In the genomic region with DNA sequence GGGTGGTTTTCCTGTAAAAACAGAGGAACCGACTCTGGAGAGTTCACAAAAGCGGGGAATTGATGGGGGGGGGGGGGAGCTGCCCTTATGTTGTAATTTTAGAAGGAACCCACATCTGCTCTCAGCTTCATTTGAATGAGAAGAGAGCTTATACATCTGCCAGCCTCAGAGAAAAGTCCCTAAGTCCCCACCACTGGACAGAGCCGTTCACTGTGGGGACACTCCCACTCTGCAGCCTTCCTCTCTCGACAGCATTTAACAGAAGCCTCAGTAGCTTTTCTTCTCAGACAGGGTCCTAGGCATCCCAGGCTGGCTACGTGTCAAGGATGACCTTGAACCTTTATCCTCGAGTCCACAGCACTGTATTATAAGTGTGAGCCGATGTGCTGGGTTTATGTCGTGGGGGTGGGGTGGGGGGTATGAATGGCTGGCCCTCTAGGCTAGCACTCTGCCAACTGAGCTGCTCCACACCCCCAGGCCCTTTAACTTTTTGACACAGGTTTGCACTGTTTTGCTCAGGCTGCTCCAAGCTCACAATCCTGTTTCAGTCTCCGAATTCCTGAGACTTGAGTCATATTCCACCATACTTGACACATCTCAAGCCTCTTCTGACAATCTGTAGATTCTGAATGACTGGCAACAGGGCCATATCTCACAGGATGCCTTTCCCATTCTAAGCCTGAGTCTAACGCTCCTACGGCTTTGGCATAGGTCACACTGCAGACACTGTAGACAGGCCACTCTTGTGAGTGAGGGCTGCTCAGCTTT, we compare ENCODE assay signal across 12 mouse cellular contexts. TPM values are rescaled to one million over a fixed set of nuclear protein-coding genes. Genes with fewer than 3 reads are reported as not detected.
DNase-seq lines count a peak whose midpoint lies in the region; ATAC-seq lines count a peak whose summit lies in the region.
"Had no signal": no experiment of that assay in that cellular context is flagged by ENCODE, and none has a peak within 500 bp of the region (broad histone marks: within the 10 kb centered on the region; RNA-seq: fewer than 3 reads in every experiment).

No protein-coding gene starts in this region.

- H3K9ac ChIP-seq in hindbrain, embryonic 12.5 days, result no peak overlapping the region
- H3K9ac ChIP-seq in neural tube, embryonic 12.5 days, result 0 out of 2 replicates have a peak overlapping the region, but pooled peaks have one; percentile 17
- no peak overlapping the region for H3K9ac ChIP-seq in neural tube, embryonic 15.5 days (replicated peaks)
- H3K9ac ChIP-seq in limb, embryonic 13.5 days, result no peak overlapping the region
- no peak overlapping the region for H3K9ac ChIP-seq in midbrain, embryonic 14.5 days (replicated peaks; ENCODE audit: low read length)
- H3K9ac ChIP-seq: liver, embryonic 12.5 days had no signal

- 0 out of 2 replicates have a peak overlapping the region, but pooled peaks have one; percentile 53 for H3K27ac ChIP-seq in hindbrain, embryonic 10.5 days
- H3K27ac ChIP-seq in hindbrain, embryonic 12.5 days, result no peak overlapping the region
- no peak overlapping the region for H3K27ac ChIP-seq in neural tube, embryonic 12.5 days
- no peak overlapping the region for H3K27ac ChIP-seq in neural tube, embryonic 15.5 days (replicated peaks)
- H3K27ac ChIP-seq in limb, embryonic 13.5 days, result no peak overlapping the region
- H3K27ac ChIP-seq in midbrain, embryonic 14.5 days (replicated peaks; ENCODE audit: low read depth, low read length), result no peak overlapping the region
- H3K27ac ChIP-seq: liver, embryonic 12.5 days had no signal

- no peak for ATAC-seq in hindbrain, embryonic 12.5 days (ENCODE audit: low FRiP score)
- no peak for ATAC-seq in neural tube, embryonic 12.5 days (ENCODE audit: low FRiP score, low read depth)
- no peak for ATAC-seq in neural tube, embryonic 15.5 days (ENCODE audit: low FRiP score)
- peak; percentile 5; the same call in 1 of the 2 replicates for ATAC-seq in limb, embryonic 13.5 days (ENCODE audit: low FRiP score, low read depth)
- ATAC-seq in megakaryocyte progenitor cell, adult 5-6 weeks (replicated peaks; ENCODE audit: poor library complexity), result no peak
- no peak for ATAC-seq in midbrain, embryonic 14.5 days (ENCODE audit: low FRiP score, low TSS enrichment)
- ATAC-seq: liver, embryonic 12.5 days had no signal

- H3K4me3 ChIP-seq in hindbrain, embryonic 10.5 days, result no peak overlapping the region
- H3K4me3 ChIP-seq in hindbrain, embryonic 12.5 days, result no peak overlapping the region
- no peak overlapping the region for H3K4me3 ChIP-seq in neural tube, embryonic 12.5 days
- H3K4me3 ChIP-seq in neural tube, embryonic 15.5 days (replicated peaks), result no peak overlapping the region
- no peak overlapping the region for H3K4me3 ChIP-seq in limb, embryonic 13.5 days
- no peak overlapping the region for H3K4me3 ChIP-seq in midbrain, embryonic 14.5 days (replicated peaks; ENCODE audit: low read depth, low read length)
- H3K4me3 ChIP-seq: liver, embryonic 12.5 days had no signal

- no peaks in the 10 kb centered on the region for H3K27me3 ChIP-seq in hindbrain, embryonic 10.5 days (ENCODE audit: insufficient read depth, poor library complexity, severe bottlenecking)
- H3K27me3 ChIP-seq in hindbrain, embryonic 12.5 days, result no peaks in the 10 kb centered on the region
- no peaks in the 10 kb centered on the region for H3K27me3 ChIP-seq in neural tube, embryonic 12.5 days (replicated peaks)
- no peaks in the 10 kb centered on the region for H3K27me3 ChIP-seq in neural tube, embryonic 15.5 days (replicated peaks)
- no peaks in the 10 kb centered on the region for H3K27me3 ChIP-seq in limb, embryonic 13.5 days
- no peaks in the 10 kb centered on the region for H3K27me3 ChIP-seq in midbrain, embryonic 14.5 days (ENCODE audit: control insufficient read depth, insufficient read depth, low read length)
- H3K27me3 ChIP-seq: liver, embryonic 12.5 days had no signal

- 63% methylated on average over 11 of the region's 11 CpGs for WGBS in hindbrain, embryonic 10.5 days
- WGBS in hindbrain, embryonic 12.5 days, result 58% methylated on average over 11 of the region's 11 CpGs
- WGBS in neural tube, embryonic 12.5 days, result 61% methylated on average over 11 of the region's 11 CpGs
- 58% methylated on average over 11 of the region's 11 CpGs for WGBS in neural tube, embryonic 15.5 days
- WGBS in limb, embryonic 13.5 days, result 48% methylated on average over 11 of the region's 11 CpGs
- WGBS in midbrain, embryonic 14.5 days, result 61% methylated on average over 11 of the region's 11 CpGs

- DNase-seq in hindbrain, embryonic 10.5 days (ENCODE audit: low spot score), result no peak
- DNase-seq in NIH3T3 (ENCODE audit: low read depth), result peak; percentile 75
- no peak for DNase-seq in midbrain, embryonic 14.5 days
- DNase-seq: adrenal gland, postnatal 25 days; cerebellum, adult 9-11 months; gastrocnemius, postnatal 36 days had no signal

- H3K4me2 ChIP-seq in hindbrain, embryonic 12.5 days (replicated peaks), result no peak overlapping the region
- no peak overlapping the region for H3K4me2 ChIP-seq in neural tube, embryonic 12.5 days (replicated peaks)
- no peak overlapping the region for H3K4me2 ChIP-seq in neural tube, embryonic 15.5 days
- H3K4me2 ChIP-seq in limb, embryonic 13.5 days (replicated peaks), result no peak overlapping the region
- no peak overlapping the region for H3K4me2 ChIP-seq in midbrain, embryonic 14.5 days (ENCODE audit: low read length)
- H3K4me2 ChIP-seq: liver, embryonic 12.5 days had no signal

- peaks cover 3% of the 10 kb centered on the region; the same call in 1 of the 2 replicates for H3K36me3 ChIP-seq in hindbrain, embryonic 10.5 days
- no peaks in the 10 kb centered on the region for H3K36me3 ChIP-seq in hindbrain, embryonic 12.5 days
- H3K36me3 ChIP-seq in neural tube, embryonic 12.5 days, result no peaks in the 10 kb centered on the region
- H3K36me3 ChIP-seq in neural tube, embryonic 15.5 days, result no peaks in the 10 kb centered on the region
- H3K36me3 ChIP-seq in limb, embryonic 13.5 days, result no peaks in the 10 kb centered on the region
- H3K36me3 ChIP-seq in midbrain, embryonic 14.5 days (ENCODE audit: control insufficient read depth, insufficient read depth, low read length), result no peaks in the 10 kb centered on the region

- no peaks in the 10 kb centered on the region for H3K9me3 ChIP-seq in hindbrain, embryonic 10.5 days
- H3K9me3 ChIP-seq in hindbrain, embryonic 12.5 days (replicated peaks), result no peaks in the 10 kb centered on the region
- no peaks in the 10 kb centered on the region for H3K9me3 ChIP-seq in neural tube, embryonic 12.5 days
- no peaks in the 10 kb centered on the region for H3K9me3 ChIP-seq in neural tube, embryonic 15.5 days (replicated peaks)
- H3K9me3 ChIP-seq in limb, embryonic 13.5 days, result no peaks in the 10 kb centered on the region
- no peaks in the 10 kb centered on the region for H3K9me3 ChIP-seq in midbrain, embryonic 14.5 days (ENCODE audit: control insufficient read depth, low read length)
- H3K9me3 ChIP-seq: liver, embryonic 12.5 days had no signal

- H3K4me1 ChIP-seq in hindbrain, embryonic 10.5 days (replicated peaks), result peaks cover 83% of the 10 kb centered on the region
- peaks cover 79% of the 10 kb centered on the region for H3K4me1 ChIP-seq in hindbrain, embryonic 12.5 days
- H3K4me1 ChIP-seq in neural tube, embryonic 12.5 days, result peaks cover 72% of the 10 kb centered on the region
- peaks cover 88% of the 10 kb centered on the region for H3K4me1 ChIP-seq in neural tube, embryonic 15.5 days
- peaks cover 65% of the 10 kb centered on the region for H3K4me1 ChIP-seq in limb, embryonic 13.5 days
- peaks cover 58% of the 10 kb centered on the region for H3K4me1 ChIP-seq in midbrain, embryonic 14.5 days (ENCODE audit: control insufficient read depth, insufficient read depth, low read length)

RNA-seq across cellular contexts. Expression of a gene that starts 8.0 kb away (rescaled TPM):
- 75.9 and 86.1 TPM in 2 replicates for polyA plus RNA-seq in hindbrain, embryonic 10.5 days (2016; fragmentation: Nextera tagmentation; extraction: Ambion mirVana)
- polyA plus RNA-seq in hindbrain, embryonic 12.5 days (2016; fragmentation: Nextera tagmentation; extraction: Ambion mirVana), result 96.9 and 118 TPM in 2 replicates
- polyA plus RNA-seq in neural tube, embryonic 12.5 days (2016; fragmentation: Nextera tagmentation; extraction: Ambion mirVana), result 118 and 130 TPM in 2 replicates
- 69.6 and 71.7 TPM in 2 replicates for polyA plus RNA-seq in neural tube, embryonic 15.5 days (2015; fragmentation: Nextera tagmentation; extraction: Ambion mirVana)
- 54.0 and 54.9 TPM in 2 replicates for polyA plus RNA-seq in limb, embryonic 13.5 days (2015; fragmentation: Nextera tagmentation; extraction: Ambion mirVana)
- total RNA-seq in megakaryocyte progenitor cell, adult 5-6 weeks (2015), result 13.8 and 15.8 TPM in 2 replicates
- 58.4 and 65.8 TPM in 2 replicates for total RNA-seq in megakaryocyte progenitor cell, adult 5-6 weeks (2017)
- polyA plus RNA-seq in midbrain, embryonic 14.5 days (2014; fragmentation: Nextera tagmentation; extraction: Ambion mirVana), result 53.1 and 81.9 TPM in 2 replicates
